8 mouse cellular contexts compared by ENCODE assay signal in the genomic region with DNA sequence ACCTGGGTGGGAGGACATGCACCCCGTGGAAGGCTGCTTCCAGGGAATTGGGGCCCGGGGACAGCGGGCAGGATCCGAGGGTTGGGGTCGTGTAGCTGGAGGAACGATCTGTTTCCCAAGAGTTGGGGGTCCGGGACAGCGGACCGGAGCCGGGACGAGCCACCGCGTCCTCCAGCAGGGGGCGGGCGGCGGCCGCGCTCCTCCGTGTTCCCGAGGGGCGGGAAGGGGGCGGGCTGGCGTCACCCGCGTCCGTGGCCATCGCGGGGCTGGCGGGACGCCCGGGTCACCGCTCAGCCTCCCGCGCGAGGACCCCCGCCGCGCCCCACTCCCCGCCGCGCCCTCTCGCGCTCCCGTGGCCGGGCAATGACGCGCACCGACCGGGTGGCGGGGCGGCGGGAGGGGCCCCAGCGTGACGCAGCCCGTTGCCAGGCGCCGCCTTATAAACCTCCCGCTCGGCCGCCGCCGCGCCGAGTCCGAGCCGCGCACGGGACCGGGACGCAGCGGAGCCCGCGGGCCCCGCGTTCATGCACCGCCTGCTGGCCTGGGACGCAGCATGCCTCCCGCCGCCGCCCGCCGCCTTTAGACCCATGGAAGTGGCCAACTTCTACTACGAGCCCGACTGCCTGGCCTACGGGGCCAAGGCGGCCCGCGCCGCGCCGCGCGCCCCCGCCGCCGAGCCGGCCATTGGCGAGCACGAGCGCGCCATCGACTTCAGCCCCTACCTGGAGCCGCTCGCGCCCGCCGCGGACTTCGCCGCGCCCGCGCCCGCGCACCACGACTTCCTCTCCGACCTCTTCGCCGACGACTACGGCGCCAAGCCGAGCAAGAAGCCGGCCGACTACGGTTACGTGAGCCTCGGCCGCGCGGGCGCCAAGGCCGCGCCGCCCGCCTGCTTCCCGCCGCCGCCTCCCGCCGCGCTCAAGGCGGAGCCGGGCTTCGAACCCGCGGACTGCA. TPM values are rescaled to one million over a fixed set of nuclear protein-coding genes. Genes with fewer than 3 reads are reported as not detected.
A peak's percentile ranks its signal among the peaks of the same experiment; 100 is the strongest.
DNase-seq lines count a peak whose midpoint lies in the region; ATAC-seq and TF ChIP-seq lines count a peak whose summit lies in the region.

A gene (plus strand): TSS at position 418 of the 954 bp plus-strand sequence.

- peak within 1 kb of the TSS; percentile 75 for H3K9ac ChIP-seq in hindbrain, embryonic 16.5 days (ENCODE audit: low read depth, low read length)

- H3K79me2 ChIP-seq in macrophage (ENCODE audit: inconsistent target): peaks cover 39% of the 10 kb centered on the region

- peak; percentile 62 for TF ChIP-seq CTCF in left cerebral cortex, adult 2 months (IDR thresholded peaks at IDR 0.05)

- H3K4me1 ChIP-seq in hindbrain, embryonic 16.5 days (ENCODE audit: control insufficient read depth, insufficient read depth, low read depth, low read length): peaks cover 12% of the 10 kb centered on the region

- peaks cover 29% of the 10 kb centered on the region for H3K27me3 ChIP-seq in hindbrain, embryonic 16.5 days (replicated peaks; ENCODE audit: control insufficient read depth, insufficient read depth, low read length)

- no peaks in the 10 kb centered on the region for H3K36me3 ChIP-seq in hindbrain, embryonic 16.5 days (ENCODE audit: control insufficient read depth, insufficient read depth, low read length)
- H3K36me3 ChIP-seq in macrophage (ENCODE audit: inconsistent target): peaks cover 14% of the 10 kb centered on the region; the same call in 1 of the 2 replicates

- H3K27ac ChIP-seq in hindbrain, embryonic 16.5 days (ENCODE audit: low read depth, low read length): peak within 1 kb of the TSS; percentile 57; the same call in 1 of the 2 replicates
- H3K27ac ChIP-seq in left cerebral cortex, adult 2 months: peak within 1 kb of the TSS; percentile 88
- H3K27ac ChIP-seq in macrophage: no peak within 1 kb of the TSS

- ATAC-seq in common myeloid progenitor, adult 5-6 weeks (replicated peaks; ENCODE audit: low read depth, poor library complexity, severe bottlenecking): 0 out of 2 replicates have a peak, but pooled peaks have one; percentile 14
- peak; percentile 65 for ATAC-seq in hindbrain, embryonic 16.5 days

- under 1% methylated on average over 70 of the region's 147 CpGs for WGBS in hindbrain, embryonic 16.5 days
- 1% methylated on average over 142 of the region's 147 CpGs for WGBS in macrophage (ENCODE audit: missing documents)

- peak; percentile 71 for DNase-seq in T-cell, adult 2 months (ENCODE audit: low spot score)
- peak; percentile 78 to 84 for DNase-seq in gastrocnemius, adult 8-10 months (ENCODE audit: low spot score in 2 of 2)
- peak; percentile 82 to 83 for DNase-seq in left cerebral cortex, adult 2 months (ENCODE audit: extremely low spot score in 1 of 2, low spot score in 2 of 2)
- DNase-seq in retina, postnatal 7 days (ENCODE audit: low read depth, low spot score): peak; percentile 48
- peak; percentile 86 to 88 for DNase-seq in urinary bladder, adult 18-20 months (ENCODE audit: low spot score in 2 of 2)

- peak within 1 kb of the TSS; percentile 93 for H3K4me2 ChIP-seq in hindbrain, embryonic 16.5 days (ENCODE audit: low read length)

- intact Hi-C loops in left cerebral cortex, adult 2 months (cut with DNase I): loop anchor here (5.0 to 10.0 kb wide), 3 partner anchors 394 to 516 kb away; a partner anchor contains a TSS

- no peaks in the 10 kb centered on the region for H3K9me3 ChIP-seq in hindbrain, embryonic 16.5 days (ENCODE audit: control insufficient read depth, low read length)

- peak within 1 kb of the TSS; percentile 72 for H3K4me3 ChIP-seq in hindbrain, embryonic 16.5 days (ENCODE audit: low read length)
- peak within 1 kb of the TSS; percentile 74 for H3K4me3 ChIP-seq in left cerebral cortex, adult 2 months
- H3K4me3 ChIP-seq in macrophage (ENCODE audit: inconsistent target): peak within 1 kb of the TSS; percentile 78

RNA-seq across cellular contexts. Expression of the gene that starts here (rescaled TPM):
- 4.7 and 6.5 TPM in 2 replicates for total RNA-seq in common myeloid progenitor, adult 5-6 weeks (2017)
- 100 to 1,000 TPM in 2 of 4 experiments, 10 to 100 TPM in 2; 75.3 to 167 (median 96.4) TPM for total RNA-seq in gastrocnemius, adult 8-10 months (2022)
- polyA plus RNA-seq in hindbrain, embryonic 16.5 days (2015; fragmentation: Nextera tagmentation; extraction: Ambion mirVana): 0.15 and 0.22 TPM in 2 replicates
- 10 to 100 TPM; 15.1 to 19.2 TPM for total RNA-seq in left cerebral cortex, adult 2 months (2021)
- 10 to 100 TPM; 13.7 to 87.4 (median 42.2) TPM for total RNA-seq in macrophage (2018; cell fraction: chromatin; rRNA removed)
- total RNA-seq in macrophage (2018; cell fraction: cytosol; rRNA removed): 100 to 1,000 TPM in 12 of 26 experiments, 10 to 100 TPM in 14; 30.7 to 271 (median 98.7) TPM
- total RNA-seq in macrophage (2018; cell fraction: nucleus; rRNA removed): 100 to 1,000 TPM in 19 of 26 experiments, 10 to 100 TPM in 7; 25.3 to 303 (median 156) TPM
- 4.8 to 33.5 TPM (median 23.5 TPM) in 3 replicates for polyA plus RNA-seq in macrophage (2018)

Comparison
In these comparisons a context has a peak if more than half of its experiments do, and no peak if none do; other contexts are left out.
1. Peak in ATAC-seq, H3K4me3 ChIP-seq, H3K27ac ChIP-seq, H3K9ac ChIP-seq and H3K4me2 ChIP-seq in hindbrain, embryonic 16.5 days; RNA of the gene not detected or under 1 TPM.